Mouse (Mus musculus) stomach, postnatal 0 days (tissue): ENCODE data around the gene Ubd.

Source experiments
- CTCF ChIP-seq: IDR thresholded peaks from 2 replicates; pipeline ENCODE4 v1.5.1; 2016; ENCODE audit warnings: antibody characterized with exemption, low read depth, mild to moderate bottlenecking, moderate library complexity
- EP300 ChIP-seq: optimal IDR thresholded peaks from 2 replicates; pipeline ENCODE3; 2016; ENCODE audit warnings: antibody characterized with exemption

DNA sequence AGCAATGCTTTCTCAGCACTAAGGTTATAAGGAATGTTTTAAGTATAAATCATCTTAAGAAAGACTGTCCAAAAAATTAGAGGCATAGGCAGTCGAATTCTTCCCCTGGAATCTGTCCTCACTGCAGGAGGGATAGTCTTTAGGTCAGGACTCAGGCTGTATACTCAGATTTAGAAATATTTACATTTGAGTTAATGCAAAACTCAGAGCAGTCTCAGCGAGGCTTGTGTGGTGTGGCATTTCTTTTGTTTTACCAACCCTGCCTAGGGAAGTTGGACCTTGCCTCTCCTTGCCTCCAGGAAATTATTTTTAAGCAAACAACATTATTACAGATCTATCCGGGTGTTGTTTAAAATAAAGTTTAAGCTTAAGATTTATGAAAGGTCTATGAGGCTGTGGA lies 48.5 kb downstream of the Ubd start:
- TF ChIP-seq EP300 = no peak
- no peak for TF ChIP-seq CTCF
